Mouse (Mus musculus) stomach, postnatal 0 days (tissue): ENCODE measurements around the gene Hc. TPM values are rescaled to one million over a fixed set of nuclear protein-coding genes. Genes with fewer than 3 reads are reported as not detected.
A peak's percentile ranks its signal among the peaks of the same experiment; 100 is the strongest.

Experiments used
- ATAC-seq: fragments of 200-750 bp; cut with Nextera tagmentation; 2 replicates; pipeline ENCODE4 v1.8.0; 2017; ENCODE audit not compliant: low FRiP score, low TSS enrichment
- DNase-seq: peaks from one replicate; pipeline ENCODE4 v3.0.0-alpha.2; 2016; ENCODE audit warnings: low spot score
- H3K27ac ChIP-seq: fragments of 300-500 bp; sonication (generic); replicated peaks from 2 replicates; pipeline ENCODE4 v1.5.1; 2014; ENCODE audit warnings: mild to moderate bottlenecking, control low read depth
- H3K27me3 ChIP-seq: fragments of 300-500 bp; sonication (generic); 2 replicates; pipeline ENCODE4 v1.6.1; 2014; ENCODE audit warnings: low read length; ENCODE audit not compliant: control insufficient read depth, insufficient read depth
- H3K36me3 ChIP-seq: fragments of 300-500 bp; sonication (generic); 2 replicates; pipeline ENCODE4 v1.6.1; 2014; ENCODE audit warnings: low read length, mixed read lengths; ENCODE audit not compliant: control insufficient read depth, insufficient read depth
- H3K4me1 ChIP-seq: fragments of 300-500 bp; sonication (generic); replicated peaks from 2 replicates; pipeline ENCODE4 v1.6.1; 2014; ENCODE audit warnings: antibody characterized with exemption; ENCODE audit not compliant: control insufficient read depth, insufficient read depth
- H3K4me2 ChIP-seq: fragments of 300-500 bp; sonication (generic); replicated peaks from 2 replicates; pipeline ENCODE4 v1.6.1; 2014; ENCODE audit warnings: low read depth, mild to moderate bottlenecking, control low read depth, moderate library complexity
- H3K4me3 ChIP-seq: fragments of 300-500 bp; sonication (generic); 2 replicates; pipeline ENCODE4 v1.5.1; 2014; ENCODE audit warnings: low read depth, low read length, control low read depth
- H3K9ac ChIP-seq: fragments of 300-500 bp; sonication (generic); 2 replicates; pipeline ENCODE4 v1.6.1; 2014; ENCODE audit warnings: mild to moderate bottlenecking, low read length, control low read depth, mixed read lengths
- H3K9me3 ChIP-seq: fragments of 300-500 bp; sonication (generic); 2 replicates; pipeline ENCODE4 v1.6.1; 2016; ENCODE audit warnings: low read length; ENCODE audit not compliant: control insufficient read depth
- CTCF ChIP-seq: IDR thresholded peaks from 2 replicates; pipeline ENCODE4 v1.5.1; 2016; ENCODE audit warnings: antibody characterized with exemption, low read depth, mild to moderate bottlenecking, moderate library complexity
- EP300 ChIP-seq: optimal IDR thresholded peaks from 2 replicates; pipeline ENCODE3; 2016; ENCODE audit warnings: antibody characterized with exemption
- WGBS: fragments of 180-500 bp; shearing (Covaris S2); extraction: QIAGEN DNeasy Blood & Tissue Kit; methylation state at CpG from one replicate; pipeline ENCODE4 v1.1.7; 2014; 5-methylcytosine and 5-hydroxymethylcytosine counted together
- polyA plus RNA-seq: library from polyadenylated mRNA; unstranded; fragments of >200 nt; fragmentation: Nextera tagmentation; extraction: Ambion mirVana; gene quantifications from 2 replicates; pipeline ENCODE4 v1.2.1, GENCODE M21; 2015

Hc gene
- polyA plus RNA-seq, 1 experiment from 2014 or later: 0.19 TPM

GRCm38 (mm10) chr2:34958582-34958981 lies 102.7 kb downstream of the Hc start:
- H3K9ac ChIP-seq: no peak overlapping the region
- no peak overlapping the region for H3K27ac ChIP-seq
- TF ChIP-seq CTCF (no peak), EP300 (no peak)
- H3K27me3 ChIP-seq: no peaks in the 10 kb centered on the region
- H3K4me1 ChIP-seq: 0 out of 2 replicates have a peak, but pooled peaks cover 4% of the 10 kb centered on the region
- no peak for DNase-seq
- 88% methylated on average over 7 of the region's 7 CpGs for WGBS
- H3K9me3 ChIP-seq: no peaks in the 10 kb centered on the region
- no peak overlapping the region for H3K4me2 ChIP-seq
- no peak for ATAC-seq
- H3K36me3 ChIP-seq: no peaks in the 10 kb centered on the region
- no peak overlapping the region for H3K4me3 ChIP-seq

- H3K4me2 ChIP-seq: no peak overlapping the region
- H3K27ac ChIP-seq: no peak overlapping the region
- TF ChIP-seq EP300 (no peak), CTCF (no peak)
- H3K27me3 ChIP-seq: no peaks in the 10 kb centered on the region
- DNase-seq (no peak), ATAC-seq (no peak)
- no peak overlapping the region for H3K4me3 ChIP-seq
- no peaks in the 10 kb centered on the region for H3K9me3 ChIP-seq
- H3K4me1 ChIP-seq: 0 out of 2 replicates have a peak, but pooled peaks cover 4% of the 10 kb centered on the region
- no peaks in the 10 kb centered on the region for H3K36me3 ChIP-seq
- no peak overlapping the region for H3K9ac ChIP-seq
- 58% methylated on average over 7 of the region's 7 CpGs for WGBS
These were observed 103.2 kb downstream of the Hc start for GRCm38 (mm10) chr2:34958036-34958435.

- WGBS: 74% methylated on average over 1 of the region's 1 CpGs
- ATAC-seq: no peak
- TF ChIP-seq CTCF (no peak), EP300 (no peak)
- H3K4me3 ChIP-seq: no peak overlapping the region
- H3K27me3 ChIP-seq: no peaks in the 10 kb centered on the region
- DNase-seq: no peak
- no peak overlapping the region for H3K9ac ChIP-seq
- H3K4me1 ChIP-seq: 0 out of 2 replicates have a peak, but pooled peaks cover 4% of the 10 kb centered on the region
- H3K27ac ChIP-seq: no peak overlapping the region
- H3K9me3 ChIP-seq: no peaks in the 10 kb centered on the region
- H3K4me2 ChIP-seq: no peak overlapping the region
- no peaks in the 10 kb centered on the region for H3K36me3 ChIP-seq
These were observed 103.8 kb downstream of the Hc start for GRCm38 (mm10) chr2:34957405-34957804.

DNA sequence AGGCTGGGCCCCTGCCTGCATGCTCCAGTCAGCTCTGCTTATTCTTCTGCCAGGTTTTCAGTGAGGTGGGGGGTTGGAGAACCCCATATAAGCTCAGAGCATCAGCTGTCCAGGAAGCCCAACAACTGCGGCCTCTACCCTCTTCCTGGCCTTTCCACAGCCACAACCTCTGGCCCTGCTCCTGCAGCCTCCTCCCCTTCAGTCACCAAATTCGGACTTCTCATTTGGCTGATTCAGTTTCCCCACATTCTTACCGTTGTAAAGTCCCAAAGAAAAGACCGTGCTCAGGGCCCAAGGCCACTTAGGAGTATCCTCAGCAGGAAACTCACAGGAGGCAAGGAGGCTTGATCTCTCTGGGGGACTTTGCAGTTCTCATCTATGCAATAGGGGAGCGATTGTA lies 104.3 kb downstream of the Hc start:
- Histone ChIP-seq H3K4me1 (0 out of 2 replicates have a peak, but pooled peaks cover 4% of the 10 kb centered on the region), H3K4me3 (no peak overlapping the region), H3K36me3 (no peaks in the 10 kb centered on the region), H3K9me3 (no peaks in the 10 kb centered on the region), H3K27ac (0 out of 2 replicates have a peak overlapping the region, but pooled peaks have one; percentile 8), H3K4me2 (no peak overlapping the region), H3K27me3 (no peaks in the 10 kb centered on the region), H3K9ac (no peak overlapping the region)
- 71% methylated on average over 5 of the region's 5 CpGs for WGBS
- no peak for TF ChIP-seq CTCF
- no peak for TF ChIP-seq EP300
- ATAC-seq: no peak
- DNase-seq: no peak

- H3K36me3 ChIP-seq: no peaks in the 10 kb centered on the region
- H3K9me3 ChIP-seq: no peaks in the 10 kb centered on the region
- DNase-seq (no peak), ATAC-seq (no peak)
- H3K27me3 ChIP-seq: no peaks in the 10 kb centered on the region
- no peaks in the 10 kb centered on the region for H3K4me1 ChIP-seq
- no peak overlapping the region for H3K9ac ChIP-seq
- H3K27ac ChIP-seq: no peak overlapping the region
- TF ChIP-seq CTCF (no peak), EP300 (no peak)
- H3K4me3 ChIP-seq: no peak overlapping the region
- H3K4me2 ChIP-seq: no peak overlapping the region
These were observed 106.9 kb downstream of the Hc start for GRCm38 (mm10) chr2:34954344-34954743.

GRCm38 (mm10) chr2:34953547-34954116 lies 107.6 kb downstream of the Hc start:
- Histone ChIP-seq H3K9ac (no peak overlapping the region), H3K4me3 (no peak overlapping the region), H3K4me1 (no peaks in the 10 kb centered on the region), H3K9me3 (no peaks in the 10 kb centered on the region), H3K4me2 (no peak overlapping the region), H3K36me3 (no peaks in the 10 kb centered on the region), H3K27ac (no peak overlapping the region), H3K27me3 (no peaks in the 10 kb centered on the region)
- no peak for ATAC-seq
- 85% methylated on average over 2 of the region's 2 CpGs for WGBS
- no peak for DNase-seq
- TF ChIP-seq EP300: no peak
- no peak for TF ChIP-seq CTCF
